Mouse (Mus musculus) megakaryocyte, adult 5-6 weeks (primary cell): Measurements from ENCODE around the gene Cep78. TPM values are rescaled to one million over a fixed set of nuclear protein-coding genes. Genes with fewer than 3 reads are reported as not detected.

Source experiments
- ATAC-seq: 2 replicates; pipeline ENCODE4 v1.8.0; 2016; ENCODE audit warnings: mild to moderate bottlenecking, inconsistent platforms; ENCODE audit not compliant: poor library complexity, severe bottlenecking
- total RNA-seq, 2 experiments: library from RNA; stranded (forward) in 1 of 2; stranded (reverse) in 1 of 2; fragments of 153-499, 151-499 nt in 1 of 2; fragments of 221-1000, 200-1000 nt in 1 of 2; gene quantifications; 2 replicates each; pipeline versions ENCODE4 v1.2.3 to v1.2.4; 2015 to 2017

Cep78 gene
- total RNA-seq, 2 experiments from 2014 or later, result 11.7 to 13.8 TPM

- ATAC-seq, result no peak
These were observed 73.3 kb downstream of the Cep78 start for GRCm38 (mm10) chr19:15911441-15911840.

GRCm38 (mm10) chr19:15910987-15911386, 73.8 kb downstream of the Cep78 start:
- ATAC-seq, result no peak

GRCm38 (mm10) chr19:15910488-15910887, 74.3 kb downstream of the Cep78 start:
- ATAC-seq, result no peak

- no peak for ATAC-seq
These were observed 76.8 kb downstream of the Cep78 start for GRCm38 (mm10) chr19:15908016-15908415.

Other genes with a start within 250 kb of the Cep78 start
- gene Psat1, start 37.7 kb downstream of the Cep78 start, total RNA-seq (2015), result 82.6 and 86.8 TPM in 2 replicates
- gene Psat1, start 37.7 kb downstream of the Cep78 start, total RNA-seq (2017), result 56.3 and 58.2 TPM in 2 replicates
- gene Gnaq, start 147.8 kb upstream of the Cep78 start, total RNA-seq (2015), result 24.9 and 28.3 TPM in 2 replicates
- 17.8 and 25.3 TPM in 2 replicates for gene Gnaq, start 147.8 kb upstream of the Cep78 start, total RNA-seq (2017)